Mouse (Mus musculus): Measurements from ENCODE around the gene Rnf34.

Rnf34 gene

DNA sequence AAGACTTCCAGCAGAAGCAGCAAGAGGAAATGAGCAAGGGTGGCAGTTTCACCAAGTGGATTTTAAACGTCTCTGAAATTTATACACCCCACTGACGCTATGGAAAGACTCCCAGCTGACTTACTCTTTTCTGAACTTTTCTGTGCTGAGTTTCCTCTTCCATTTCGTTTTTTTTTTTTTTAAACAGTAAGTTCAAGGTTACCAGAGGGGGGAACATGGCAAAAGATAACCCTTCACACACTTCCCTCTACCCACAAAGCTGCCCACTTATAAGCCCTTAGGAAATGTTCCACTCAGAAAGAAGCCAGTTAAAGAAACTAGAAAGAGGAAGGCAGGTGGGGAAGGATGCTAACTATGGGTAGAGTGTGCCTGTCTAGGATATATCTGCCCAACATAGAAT is 51.8 kb downstream of the Rnf34 start:
- DNase-seq: no peak

DNA sequence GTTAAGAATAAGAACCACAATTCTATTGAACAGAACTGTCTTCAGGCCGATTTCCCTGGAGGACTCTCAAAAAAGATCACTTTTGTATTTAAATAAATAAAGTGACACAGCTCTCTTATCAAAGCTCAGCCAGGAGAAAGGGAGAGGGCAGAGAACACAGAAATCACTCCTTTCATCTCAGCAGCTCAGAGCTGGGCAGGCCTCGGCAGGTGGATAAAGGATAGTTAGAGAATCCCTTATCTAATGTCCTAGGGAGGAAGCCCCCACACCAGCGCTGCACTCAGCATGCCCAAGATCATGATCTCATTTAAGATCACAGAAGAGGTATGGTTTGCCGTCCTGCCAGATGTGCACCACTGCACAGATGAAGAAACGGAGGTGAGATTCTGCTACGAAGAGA is 52.4 kb downstream of the Rnf34 start:
- no peak for DNase-seq

DNA sequence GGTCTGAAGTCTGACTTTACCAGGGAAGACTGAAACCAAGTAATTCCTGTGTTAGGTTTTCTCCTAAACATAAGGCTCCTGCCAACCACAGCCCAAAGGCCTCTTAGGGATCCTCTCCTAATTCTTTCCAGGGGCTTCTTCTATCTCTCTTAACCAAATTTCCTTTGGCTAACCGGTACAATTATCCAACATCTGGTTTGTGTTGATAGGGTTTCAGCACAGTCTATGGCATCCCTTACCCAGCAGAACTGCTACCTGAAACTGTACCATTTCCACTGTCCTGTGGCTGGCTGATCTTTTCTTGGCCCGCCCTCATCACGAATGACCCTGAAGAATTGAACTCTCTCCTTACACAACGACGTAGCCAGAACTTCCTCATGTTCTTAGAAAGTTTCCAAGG is 53.3 kb downstream of the Rnf34 start:
- no peak for DNase-seq

DNA sequence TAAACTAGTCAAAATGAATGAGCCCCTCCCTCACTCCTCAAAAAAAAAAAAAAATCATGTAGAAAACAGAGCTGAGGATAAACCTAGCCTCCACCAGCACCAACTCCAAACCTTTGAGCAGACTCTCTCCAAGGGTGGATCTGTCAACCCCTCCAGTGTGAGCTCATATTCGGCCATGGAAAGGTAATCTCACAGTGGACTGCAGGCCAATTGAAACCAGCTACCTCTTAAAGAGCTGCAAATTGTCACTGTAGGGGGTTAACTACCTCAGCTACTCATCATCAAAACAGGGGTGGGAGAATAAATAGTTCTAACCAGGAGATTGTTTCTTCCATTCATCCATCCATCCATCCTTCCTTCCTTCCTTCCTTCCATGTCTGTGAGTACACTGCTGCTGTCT is 57.3 kb downstream of the Rnf34 start:
- no peak for DNase-seq

GRCm38 (mm10) chr5:122908001-122908400 is 58.2 kb downstream of the Rnf34 start:
- DNase-seq: no peak

DNA sequence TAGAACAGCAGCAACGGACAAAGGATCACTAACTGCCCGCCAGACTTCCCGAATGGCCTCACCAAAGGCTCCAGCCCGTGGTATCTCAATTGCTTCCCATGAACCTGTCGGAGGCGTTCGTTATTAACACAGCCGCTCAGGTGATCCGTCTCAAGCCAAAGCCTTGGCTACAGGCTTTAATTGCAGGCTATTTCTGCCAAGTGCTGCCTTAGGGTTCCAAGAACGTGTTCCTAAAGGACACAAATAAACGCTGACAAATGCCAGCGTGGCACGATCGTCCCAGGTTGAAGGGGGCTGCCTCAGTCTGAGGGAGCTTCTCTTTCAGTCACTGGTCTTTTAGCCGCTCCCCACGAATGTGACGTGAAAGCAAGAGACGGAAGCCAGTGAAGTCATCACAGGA is 59.6 kb downstream of the Rnf34 start:
- DNase-seq: peak; percentile 72 to 77

DNA sequence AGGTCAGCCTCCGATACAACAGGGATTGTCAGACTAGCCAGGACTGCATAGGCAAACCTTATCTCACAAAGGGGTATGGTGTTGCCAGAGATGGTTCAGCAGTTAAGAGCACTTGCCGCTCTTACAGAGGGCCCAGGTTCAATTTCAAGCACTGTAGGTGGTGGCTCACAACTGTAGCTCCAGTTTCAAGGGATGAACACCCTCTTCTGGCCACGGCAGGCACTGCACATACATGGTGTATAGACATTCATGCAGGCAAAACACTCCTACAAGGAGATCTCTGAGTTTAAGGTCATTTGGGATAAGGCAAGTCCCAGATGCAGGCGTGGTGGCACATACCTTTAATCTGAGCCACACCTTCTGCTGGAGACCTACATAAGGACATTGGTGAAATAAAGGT is 63.0 kb downstream of the Rnf34 start:
- peak in 1 of 2 experiments; percentile 39 for DNase-seq

DNA sequence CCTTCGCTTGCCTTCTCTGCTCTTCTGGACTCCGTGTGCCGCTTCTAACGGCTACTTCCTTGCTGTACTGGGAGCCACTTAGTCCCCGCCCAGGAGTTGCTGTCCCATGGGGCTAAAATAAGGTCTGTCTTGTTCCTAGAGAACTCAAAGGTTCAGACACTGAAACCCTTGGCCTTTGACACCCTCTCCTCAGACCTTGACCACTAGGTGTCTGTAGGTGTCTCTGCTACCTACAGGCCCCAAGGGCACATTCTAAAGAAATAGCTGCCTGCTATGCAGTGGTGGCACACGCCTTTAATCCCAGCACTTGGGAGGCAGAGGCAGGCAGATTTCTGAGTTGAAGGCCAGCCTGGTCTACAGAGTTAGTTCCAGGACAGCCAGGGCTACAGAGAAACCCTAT is 66.3 kb downstream of the Rnf34 start:
- no peak for DNase-seq

GRCm38 (mm10) chr5:122917982-122918711 is 68.3 kb downstream of the Rnf34 start:
- no peak for DNase-seq

DNA sequence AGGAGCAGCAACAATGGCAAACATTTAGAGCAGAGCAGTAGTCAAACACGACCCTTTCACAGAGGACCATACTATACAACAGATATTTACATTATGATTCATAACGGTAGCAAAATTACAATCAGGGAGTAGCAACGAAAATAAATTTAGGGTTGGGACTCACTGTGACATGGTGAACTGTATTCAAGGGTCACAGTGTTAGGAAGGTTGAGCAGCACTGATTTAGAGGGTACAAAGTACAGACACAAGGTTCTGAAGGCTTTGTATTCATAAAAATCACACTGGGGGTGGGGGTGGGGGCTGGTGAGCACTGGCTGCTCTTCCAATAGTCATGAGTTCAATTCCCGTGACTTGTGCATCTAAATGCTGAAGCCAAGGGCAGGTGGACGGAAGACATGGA is 70.7 kb downstream of the Rnf34 start:
- DNase-seq: no peak
